Mouse (Mus musculus) spleen, adult 2 months (tissue): Measurements from ENCODE around the gene Vpreb2.
A peak's percentile ranks its signal among the peaks of the same experiment; 100 is the strongest.

Experiments
- CTCF ChIP-seq: fragments of 200-500 bp; IDR thresholded peaks from 2 replicates; pipeline ENCODE4 v1.5.1; 2011; ENCODE audit warnings: mild to moderate bottlenecking, inconsistent platforms; ENCODE audit not compliant: insufficient read depth, insufficient read length, insufficient replicate concordance; ENCODE audit errors: extremely low read depth
- POLR2A ChIP-seq: fragments of 200-500 bp; IDR thresholded peaks from 2 replicates; pipeline ENCODE4 v1.6.1; 2011; ENCODE audit warnings: low read depth, low read length, inconsistent platforms

GRCm38 (mm10) chr16:17938821-17939220 lies 41.4 kb upstream of the Vpreb2 start:
- peak; percentile 90 for TF ChIP-seq CTCF
- TF ChIP-seq POLR2A: no peak
